In genomic region chr17:86724786-86725415, GRCm38 (mm10) we compare ENCODE assay signal across 18 mouse cellular contexts. TPM values are rescaled to one million over a fixed set of nuclear protein-coding genes. Genes with fewer than 3 reads are reported as not detected.
DNase-seq lines count a peak whose midpoint lies in the region; TF ChIP-seq lines count a peak whose summit lies in the region.
"Had no signal": no experiment of that assay in that cellular context is flagged by ENCODE, and none has a peak within 500 bp of the region (broad histone marks: within the 10 kb centered on the region; RNA-seq: fewer than 3 reads in every experiment).

No protein-coding gene starts in this region.

- TF ChIP-seq CTCF in layer of hippocampus, adult 2 months (conservative IDR thresholded peaks at IDR 0.05) = no peak

- DNase-seq in frontal cortex, postnatal 36 days (ENCODE audit: low spot score in 2 of 2) = peak; percentile 8 to 10
- no peak for DNase-seq in frontal cortex, postnatal 14 days (ENCODE audit: low spot score in 2 of 2)
- peak; percentile 10 to 15 for DNase-seq in right cerebral cortex, adult 2 months (ENCODE audit: low spot score in 2 of 2)
- DNase-seq in right cerebral cortex, postnatal 4 days = no peak
- peak; percentile 54 to 59 for DNase-seq in layer of hippocampus, adult 2 months (ENCODE audit: low spot score in 2 of 2)
- no peak for DNase-seq in kidney, postnatal 36 days
- DNase-seq in neural tube, embryonic 10.5 days (ENCODE audit: extremely low spot score, low spot score) = no peak
- DNase-seq in thymus, postnatal 36 days = no peak
- DNase-seq: B cell, adult 2 months; cerebellum, postnatal 10 days; kidney, adult 2 months had no signal

- no peak overlapping the region for H3K27ac ChIP-seq in layer of hippocampus, adult 2 months
- H3K27ac ChIP-seq: forebrain, embryonic 12.5 days; heart, adult 2 months; heart, embryonic 15.5 days; hindbrain, embryonic 10.5 days; lung, embryonic 15.5 days; macrophage; midbrain, embryonic 15.5 days had no signal

- H3K4me3 ChIP-seq in layer of hippocampus, adult 2 months = no peak overlapping the region
- H3K4me3 ChIP-seq: forebrain, embryonic 12.5 days; heart, adult 2 months; heart, embryonic 15.5 days; hindbrain, embryonic 10.5 days; lung, embryonic 15.5 days; midbrain, embryonic 15.5 days had no signal

RNA-seq across cellular contexts. Expression of gene Epas1, which starts 28.6 kb away (rescaled TPM):
- total RNA-seq in layer of hippocampus, adult 2 months (2021) = 10 to 100 TPM; 98.7 to 99.2 TPM

Comparison
In these comparisons a context has a peak if more than half of its experiments do, and no peak if none do; other contexts are left out.
1. DNase-seq: peak in frontal cortex, postnatal 36 days (2 of 2), right cerebral cortex, adult 2 months (2 of 2) and layer of hippocampus, adult 2 months (2 of 2); none in frontal cortex, postnatal 14 days (0 of 2), right cerebral cortex, postnatal 4 days (single experiment), kidney, postnatal 36 days (0 of 2), neural tube, embryonic 10.5 days (single experiment) and thymus, postnatal 36 days (0 of 2).